10 mouse cellular contexts compared by ENCODE assay signal in the genomic region with DNA sequence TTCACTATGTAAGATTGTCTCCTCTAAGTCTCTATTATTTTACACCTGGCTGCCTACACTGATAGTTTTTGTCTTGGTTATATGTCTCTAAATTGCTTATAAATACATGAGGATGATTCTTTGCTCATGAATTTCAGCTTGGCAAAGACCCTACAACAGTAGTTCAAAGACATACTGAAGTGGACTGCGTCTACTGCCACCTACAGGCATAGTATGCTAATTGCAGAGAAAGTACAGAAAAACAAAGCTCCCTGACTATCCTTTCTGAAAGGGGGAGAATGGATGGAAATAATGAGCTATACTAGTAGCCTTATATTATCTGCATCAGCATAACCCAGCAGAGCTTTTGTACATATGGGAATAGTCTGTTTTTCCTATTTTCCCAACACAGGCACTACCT.
A peak's percentile ranks its signal among the peaks of the same experiment; 100 is the strongest.
DNase-seq lines count a peak whose midpoint lies in the region; ATAC-seq and TF ChIP-seq lines count a peak whose summit lies in the region.
"Had no signal": no experiment of that assay in that cellular context is flagged by ENCODE, and none has a peak within 500 bp of the region (broad histone marks: within the 10 kb centered on the region; RNA-seq: fewer than 3 reads in every experiment).

No protein-coding gene starts in this region.

- H3K4me1 ChIP-seq in kidney, adult 2 months (ENCODE audit: control insufficient read depth, insufficient read depth, low read length) = no peaks in the 10 kb centered on the region
- no peaks in the 10 kb centered on the region for H3K4me1 ChIP-seq in midbrain, postnatal 0 days (ENCODE audit: insufficient read depth, low read length)
- no peaks in the 10 kb centered on the region for H3K4me1 ChIP-seq in midbrain, embryonic 16.5 days (ENCODE audit: control insufficient read depth, insufficient read depth, low read length)
- H3K4me1 ChIP-seq: intestine, embryonic 15.5 days had no signal

- no peak overlapping the region for H3K27ac ChIP-seq in kidney, adult 2 months (ENCODE audit: insufficient read depth, low read depth, low read length)
- H3K27ac ChIP-seq in midbrain, postnatal 0 days (ENCODE audit: low read depth, low read length) = no peak overlapping the region
- H3K27ac ChIP-seq in midbrain, embryonic 16.5 days (ENCODE audit: low read length) = no peak overlapping the region
- H3K27ac ChIP-seq: intestine, embryonic 15.5 days had no signal

- no peak overlapping the region for H3K4me3 ChIP-seq in kidney, adult 2 months (ENCODE audit: insufficient read depth, low read depth, low read length)
- H3K4me3 ChIP-seq in midbrain, postnatal 0 days (ENCODE audit: low read depth, low read length) = no peak overlapping the region
- no peak overlapping the region for H3K4me3 ChIP-seq in midbrain, embryonic 16.5 days (ENCODE audit: low read depth, low read length)
- H3K4me3 ChIP-seq: intestine, embryonic 15.5 days had no signal

- no peaks in the 10 kb centered on the region for H3K36me3 ChIP-seq in kidney, adult 2 months (ENCODE audit: control insufficient read depth, insufficient read depth, low read length)
- H3K36me3 ChIP-seq in midbrain, postnatal 0 days (ENCODE audit: insufficient read depth, low read length) = no peaks in the 10 kb centered on the region
- H3K36me3 ChIP-seq in midbrain, embryonic 16.5 days (ENCODE audit: control insufficient read depth, insufficient read depth, low read length) = no peaks in the 10 kb centered on the region
- H3K36me3 ChIP-seq: intestine, embryonic 15.5 days had no signal

- H3K27me3 ChIP-seq in kidney, adult 2 months (replicated peaks; ENCODE audit: control insufficient read depth, insufficient read depth, low read length) = no peaks in the 10 kb centered on the region
- no peaks in the 10 kb centered on the region for H3K27me3 ChIP-seq in midbrain, postnatal 0 days (ENCODE audit: insufficient read depth, low read length)
- H3K27me3 ChIP-seq in midbrain, embryonic 16.5 days (ENCODE audit: control insufficient read depth, insufficient read depth, low read depth, low read length) = no peaks in the 10 kb centered on the region
- H3K27me3 ChIP-seq: intestine, embryonic 15.5 days had no signal

- H3K9me3 ChIP-seq in midbrain, postnatal 0 days (ENCODE audit: low read length) = no peaks in the 10 kb centered on the region
- H3K9me3 ChIP-seq in midbrain, embryonic 16.5 days (replicated peaks; ENCODE audit: control insufficient read depth, low read length, poor library complexity, severe bottlenecking) = no peaks in the 10 kb centered on the region
- H3K9me3 ChIP-seq: intestine, embryonic 15.5 days had no signal

- no peak for TF ChIP-seq POLR2A in kidney, adult 2 months (IDR thresholded peaks at IDR 0.05; ENCODE audit: low read depth, low read length)

- no peak overlapping the region for H3K4me2 ChIP-seq in midbrain, postnatal 0 days (ENCODE audit: low read depth, low read length, poor library complexity, severe bottlenecking)
- H3K4me2 ChIP-seq in midbrain, embryonic 16.5 days (ENCODE audit: low read length) = no peak overlapping the region
- H3K4me2 ChIP-seq: intestine, embryonic 15.5 days had no signal

- WGBS in kidney, adult 2 months = 70% methylated on average over 1 of the region's 1 CpGs
- WGBS in midbrain, postnatal 0 days = 53% methylated on average over 1 of the region's 1 CpGs
- WGBS in midbrain, embryonic 16.5 days = 45% methylated on average over 1 of the region's 1 CpGs

- H3K9ac ChIP-seq in midbrain, postnatal 0 days (replicated peaks; ENCODE audit: low read length, poor library complexity, severe bottlenecking) = no peak overlapping the region
- no peak overlapping the region for H3K9ac ChIP-seq in midbrain, embryonic 16.5 days (ENCODE audit: low read depth, low read length)
- H3K9ac ChIP-seq: intestine, embryonic 15.5 days had no signal

- 0 out of 2 replicates have a peak, but pooled peaks have one; percentile 2 for TF ChIP-seq CTCF in kidney, adult 2 months (conservative IDR thresholded peaks at IDR 0.05; ENCODE audit: insufficient read depth, insufficient read length, low read depth, low read length)
- peak; percentile 58 for TF ChIP-seq CTCF in midbrain, postnatal 0 days (IDR thresholded peaks at IDR 0.05)

- DNase-seq in kidney, adult 2 months = peak; percentile 2
- no peak for DNase-seq in kidney, adult 18-20 months
- DNase-seq in midbrain, postnatal 0 days (ENCODE audit: low spot score) = no peak
- peak; percentile 61 for DNase-seq in R1 (ENCODE audit: low read depth, low spot score)
- no peak for DNase-seq in urinary bladder, postnatal 14 days (ENCODE audit: low spot score)
- DNase-seq: cerebellum, postnatal 36 days; heart, postnatal 4 days had no signal

- no peak for ATAC-seq in midbrain, postnatal 0 days (ENCODE audit: low FRiP score)
- no peak for ATAC-seq in midbrain, embryonic 16.5 days
- ATAC-seq in erythroblast, adult 5-6 weeks (replicated peaks; ENCODE audit: low FRiP score, poor library complexity, severe bottlenecking) = no peak
- ATAC-seq: intestine, embryonic 15.5 days had no signal

Comparison
In these comparisons a context has a peak if more than half of its experiments do, and no peak if none do; other contexts are left out.
1. DNase-seq: peak in kidney, adult 2 months (single experiment) and R1 (single experiment); none in kidney, adult 18-20 months (single experiment), midbrain, postnatal 0 days (single experiment) and urinary bladder, postnatal 14 days (single experiment).